Mouse (Mus musculus): ENCODE results near the gene Fkbp10. TPM values are rescaled to one million over a fixed set of nuclear protein-coding genes. Genes with fewer than 3 reads are reported as not detected.

Fkbp10 gene
- polyA plus RNA-seq, 1 experiment, result 34.4 TPM

- no peak for DNase-seq (ENCODE audit: low read depth)
These were observed 56.1 kb downstream of the Fkbp10 start for GRCm38 (mm10) chr11:100471352-100472196.

GRCm38 (mm10) chr11:100472197-100472934 lies 56.9 kb downstream of the Fkbp10 start, which contains the start of gene Klhl11:
TSS of gene Klhl11 (minus strand) at chr11:100472741.
- DNase-seq (ENCODE audit: low read depth), result peak; percentile 24

- no peak for DNase-seq (ENCODE audit: low read depth)
These were observed 57.4 kb downstream of the Fkbp10 start for GRCm38 (mm10) chr11:100472935-100473295.

Other genes with a start within 250 kb of the Fkbp10 start
- 0.04 TPM in 1 of 2 replicates, not detected in the other for gene Krt9, start 222.5 kb upstream of the Fkbp10 start, polyA plus RNA-seq (2012; rRNA removed)
- 40.0 and 42.3 TPM in 2 replicates for gene Krt14, start 208.1 kb upstream of the Fkbp10 start, polyA plus RNA-seq (2012; rRNA removed)
- not detected in 2 replicates for gene Krt16, start 166.8 kb upstream of the Fkbp10 start, polyA plus RNA-seq (2012; rRNA removed)
- 2.4 and 2.9 TPM in 2 replicates for gene Krt17, start 154.7 kb upstream of the Fkbp10 start, polyA plus RNA-seq (2012; rRNA removed)
- not detected in 2 replicates for gene Krt42, start 145.8 kb upstream of the Fkbp10 start, polyA plus RNA-seq (2012; rRNA removed)
- 113 and 130 TPM in 2 replicates for gene Eif1, start 95.8 kb upstream of the Fkbp10 start, polyA plus RNA-seq (2012; rRNA removed)
- gene Gast, start 81.3 kb upstream of the Fkbp10 start, polyA plus RNA-seq (2012; rRNA removed), result not detected in 2 replicates
- gene Hap1, start 59.6 kb upstream of the Fkbp10 start, polyA plus RNA-seq (2012; rRNA removed), result 27.5 and 36.4 TPM in 2 replicates
- 213 and 239 TPM in 2 replicates for gene Jup, start 17.9 kb upstream of the Fkbp10 start, polyA plus RNA-seq (2012; rRNA removed)
- 35.4 and 45.1 TPM in 2 replicates for gene P3h4, start 861 bp upstream of the Fkbp10 start, polyA plus RNA-seq (2012; rRNA removed)
- gene Nt5c3b, start 26.1 kb downstream of the Fkbp10 start, polyA plus RNA-seq (2012; rRNA removed), result 31.1 and 45.5 TPM in 2 replicates
- 2.8 and 3.0 TPM in 2 replicates for gene Klhl10, start 26.2 kb downstream of the Fkbp10 start, polyA plus RNA-seq (2012; rRNA removed)
- gene Klhl11, start 57.0 kb downstream of the Fkbp10 start, polyA plus RNA-seq (2012; rRNA removed), result 5.8 and 8.7 TPM in 2 replicates
- gene Acly, start 112.3 kb downstream of the Fkbp10 start, polyA plus RNA-seq (2012; rRNA removed), result 586 and 685 TPM in 2 replicates
- gene Ttc25, start 129.9 kb downstream of the Fkbp10 start, polyA plus RNA-seq (2012; rRNA removed), result 1.7 and 2.5 TPM in 2 replicates
- gene Cnp, start 159.2 kb downstream of the Fkbp10 start, polyA plus RNA-seq (2012; rRNA removed), result 25.2 and 26.1 TPM in 2 replicates
- 69.6 and 80.6 TPM in 2 replicates for gene Nkiras2, start 203.5 kb downstream of the Fkbp10 start, polyA plus RNA-seq (2012; rRNA removed)
- gene Dnajc7, start 204.5 kb downstream of the Fkbp10 start, polyA plus RNA-seq (2012; rRNA removed), result 42.1 and 62.0 TPM in 2 replicates